Comparison of ENCODE assay signal across 26 mouse cellular contexts in genomic region chr6:142487638-142488037, GRCm38 (mm10). TPM values are rescaled to one million over a fixed set of nuclear protein-coding genes. Genes with fewer than 3 reads are reported as not detected.
"Had no signal": no experiment of that assay in that cellular context is flagged by ENCODE, and none has a peak within 500 bp of the region (broad histone marks: within the 10 kb centered on the region; RNA-seq: fewer than 3 reads in every experiment).

No protein-coding gene starts in this region.

- H3K9ac ChIP-seq: limb, embryonic 15.5 days; liver, embryonic 14.5 days; liver, postnatal 0 days; lung, embryonic 14.5 days; midbrain, embryonic 12.5 days; midbrain, embryonic 15.5 days; neural tube, embryonic 12.5 days; neural tube, embryonic 15.5 days; stomach, embryonic 15.5 days had no signal

- H3K27me3 ChIP-seq: limb, embryonic 15.5 days; midbrain, embryonic 12.5 days; midbrain, embryonic 15.5 days; neural tube, embryonic 12.5 days; neural tube, embryonic 15.5 days; stomach, embryonic 15.5 days had no signal

- H3K4me2 ChIP-seq: limb, embryonic 15.5 days; liver, embryonic 11.5 days; lung, embryonic 14.5 days; midbrain, embryonic 12.5 days; midbrain, embryonic 15.5 days; neural tube, embryonic 12.5 days; neural tube, embryonic 15.5 days; stomach, embryonic 15.5 days had no signal

- H3K4me1 ChIP-seq: limb, embryonic 15.5 days; midbrain, embryonic 12.5 days; midbrain, embryonic 15.5 days; neural tube, embryonic 12.5 days; neural tube, embryonic 15.5 days; stomach, embryonic 15.5 days had no signal

- H3K9me3 ChIP-seq: limb, embryonic 15.5 days; midbrain, embryonic 12.5 days; midbrain, embryonic 15.5 days; neural tube, embryonic 12.5 days; neural tube, embryonic 15.5 days; stomach, embryonic 15.5 days had no signal

- H3K27ac ChIP-seq: kidney, postnatal 0 days; layer of hippocampus, adult 2 months; limb, embryonic 15.5 days; liver, embryonic 14.5 days; macrophage; midbrain, embryonic 12.5 days; midbrain, embryonic 15.5 days; neural tube, embryonic 12.5 days; neural tube, embryonic 15.5 days; stomach, embryonic 15.5 days had no signal

- H3K4me3 ChIP-seq: layer of hippocampus, adult 2 months; limb, embryonic 15.5 days; midbrain, embryonic 12.5 days; midbrain, embryonic 15.5 days; neural tube, embryonic 12.5 days; neural tube, embryonic 15.5 days; stomach, embryonic 15.5 days had no signal

- DNase-seq: kidney, adult 2 months; kidney, postnatal 25 days; layer of hippocampus, adult 9-11 months; left cerebral cortex, postnatal 4 days; liver, postnatal 0 days; lung, embryonic 14.5 days; retina, postnatal 1 day; right cerebral cortex, postnatal 25 days; spleen, adult 18-20 months; thymus, postnatal 25 days had no signal

- ATAC-seq: liver, postnatal 0 days; lung, postnatal 0 days; midbrain, embryonic 15.5 days had no signal

RNA-seq across cellular contexts. Expression of gene Gys2, which starts 14.7 kb away (rescaled TPM):
- total RNA-seq: left cerebral cortex, adult 8-10 months; left cerebral cortex, postnatal 14 days; left cerebral cortex, postnatal 4 days; megakaryocyte, adult 5-6 weeks had no signal
- polyA plus RNA-seq: kidney, embryonic 14.5 days; kidney, postnatal 0 days; limb, embryonic 15.5 days; lung, embryonic 14.5 days; lung, postnatal 0 days; macrophage; midbrain, embryonic 12.5 days; neural tube, embryonic 15.5 days had no signal
